Mouse (Mus musculus) frontal cortex, postnatal 36 days (tissue): Measurements from ENCODE around the gene Psd.
A peak's percentile ranks its signal among the peaks of the same experiment; 100 is the strongest.

Source experiments
- DNase-seq, 2 experiments: peaks; one replicate each; pipeline ENCODE4 v3.0.0; 2022; ENCODE audit warnings: low spot score in 2 of 2

The Psd gene

GRCm38 (mm10) chr19:46306751-46307289 is 20.1 kb downstream of the Psd start:
- no peak for DNase-seq

GRCm38 (mm10) chr19:46306268-46306610 is 20.7 kb downstream of the Psd start:
- DNase-seq, result no peak

GRCm38 (mm10) chr19:46305432-46306267 is 21.3 kb downstream of the Psd start:
- peak in 1 of 2 experiments; percentile 60 for DNase-seq

GRCm38 (mm10) chr19:46304908-46305333 is 22.0 kb downstream of the Psd start:
- no peak for DNase-seq

GRCm38 (mm10) chr19:46304216-46304841 is 22.6 kb downstream of the Psd start, which contains the start of gene Nfkb2:
Gene Nfkb2 (plus strand): TSS chr19:46304320.
- peak; percentile 72 to 80 for DNase-seq

GRCm38 (mm10) chr19:46303251-46304215 is 23.4 kb downstream of the Psd start:
- DNase-seq, result no peak

GRCm38 (mm10) chr19:46302551-46302950 is 24.4 kb downstream of the Psd start:
- DNase-seq, result no peak

- no peak for DNase-seq
Measured at GRCm38 (mm10) chr19:46300294-46301045, 26.5 kb downstream of the Psd start.

- DNase-seq, result no peak
Measured at GRCm38 (mm10) chr19:46296938-46297337, 30.0 kb downstream of the Psd start.

GRCm38 (mm10) chr19:46290535-46291105 is 36.3 kb downstream of the Psd start:
- no peak for DNase-seq

GRCm38 (mm10) chr19:46287566-46287965 is 39.4 kb downstream of the Psd start:
- DNase-seq, result no peak

GRCm38 (mm10) chr19:46286926-46287325 is 40.0 kb downstream of the Psd start:
- no peak for DNase-seq

GRCm38 (mm10) chr19:46286047-46286446 is 40.9 kb downstream of the Psd start:
- DNase-seq, result no peak

- no peak for DNase-seq
Measured at GRCm38 (mm10) chr19:46285631-46286030, 41.3 kb downstream of the Psd start.

GRCm38 (mm10) chr19:46284686-46285085 is 42.3 kb downstream of the Psd start:
- no peak for DNase-seq

- DNase-seq, result no peak
Measured at GRCm38 (mm10) chr19:46282081-46282849, 44.7 kb downstream of the Psd start.

- DNase-seq, result no peak
Measured at GRCm38 (mm10) chr19:46275307-46275706, 51.6 kb downstream of the Psd start.

GRCm38 (mm10) chr19:46264762-46265161 is 62.2 kb downstream of the Psd start:
- no peak for DNase-seq
